Mouse (Mus musculus): ENCODE results near the gene Szt2. TPM values are rescaled to one million over a fixed set of nuclear protein-coding genes. Genes with fewer than 3 reads are reported as not detected.
A peak's percentile ranks its signal among the peaks of the same experiment; 100 is the strongest.

Szt2 gene
- total RNA-seq, 2 experiments from 2014 or later, result 13.3 to 14.1 TPM

GRCm38 (mm10) chr4:118359896-118360720, 49.0 kb downstream of the Szt2 start:
- peak; percentile 60 for ATAC-seq (replicated peaks; ENCODE audit: low FRiP score, poor library complexity, severe bottlenecking)

GRCm38 (mm10) chr4:118359211-118359895, 49.7 kb downstream of the Szt2 start:
- no peak for ATAC-seq (replicated peaks; ENCODE audit: low FRiP score, poor library complexity, severe bottlenecking)

GRCm38 (mm10) chr4:118358159-118358895, 50.7 kb downstream of the Szt2 start:
- no peak for ATAC-seq (replicated peaks; ENCODE audit: low FRiP score, poor library complexity, severe bottlenecking)

GRCm38 (mm10) chr4:118357504-118357903, 51.6 kb downstream of the Szt2 start:
- no peak for ATAC-seq (replicated peaks; ENCODE audit: low FRiP score, poor library complexity, severe bottlenecking)

- ATAC-seq (replicated peaks; ENCODE audit: low FRiP score, poor library complexity, severe bottlenecking), result no peak
Observed at GRCm38 (mm10) chr4:118356738-118357137, 52.3 kb downstream of the Szt2 start.

GRCm38 (mm10) chr4:118354289-118354688, 54.8 kb downstream of the Szt2 start:
- ATAC-seq (replicated peaks; ENCODE audit: low FRiP score, poor library complexity, severe bottlenecking), result no peak

- ATAC-seq (replicated peaks; ENCODE audit: low FRiP score, poor library complexity, severe bottlenecking), result no peak
Observed at GRCm38 (mm10) chr4:118353689-118354088, 55.4 kb downstream of the Szt2 start.

GRCm38 (mm10) chr4:118351828-118352227, 57.2 kb downstream of the Szt2 start:
- ATAC-seq (replicated peaks; ENCODE audit: low FRiP score, poor library complexity, severe bottlenecking), result no peak

GRCm38 (mm10) chr4:118350864-118351263, 58.2 kb downstream of the Szt2 start:
- no peak for ATAC-seq (replicated peaks; ENCODE audit: low FRiP score, poor library complexity, severe bottlenecking)

GRCm38 (mm10) chr4:118347529-118348309, 61.4 kb downstream of the Szt2 start:
- no peak for ATAC-seq (replicated peaks; ENCODE audit: low FRiP score, poor library complexity, severe bottlenecking)

GRCm38 (mm10) chr4:118341447-118341846, 67.6 kb downstream of the Szt2 start:
- ATAC-seq (replicated peaks; ENCODE audit: low FRiP score, poor library complexity, severe bottlenecking), result no peak

GRCm38 (mm10) chr4:118336658-118337057, 72.4 kb downstream of the Szt2 start:
- ATAC-seq (replicated peaks; ENCODE audit: low FRiP score, poor library complexity, severe bottlenecking), result 0 out of 2 replicates have a peak, but pooled peaks have one; percentile 55

- no peak for ATAC-seq (replicated peaks; ENCODE audit: low FRiP score, poor library complexity, severe bottlenecking)
Observed at GRCm38 (mm10) chr4:118335991-118336390, 73.1 kb downstream of the Szt2 start.

- ATAC-seq (replicated peaks; ENCODE audit: low FRiP score, poor library complexity, severe bottlenecking), result no peak
Observed at GRCm38 (mm10) chr4:118331777-118332176, 77.3 kb downstream of the Szt2 start.

- ATAC-seq (replicated peaks; ENCODE audit: low FRiP score, poor library complexity, severe bottlenecking), result no peak
Observed at GRCm38 (mm10) chr4:118326476-118326875, 82.6 kb downstream of the Szt2 start.

GRCm38 (mm10) chr4:118320636-118321035, 88.4 kb downstream of the Szt2 start:
- ATAC-seq (replicated peaks; ENCODE audit: low FRiP score, poor library complexity, severe bottlenecking), result no peak

GRCm38 (mm10) chr4:118319706-118320344, 89.2 kb downstream of the Szt2 start:
- no peak for ATAC-seq (replicated peaks; ENCODE audit: low FRiP score, poor library complexity, severe bottlenecking)

GRCm38 (mm10) chr4:118316662-118317061, 92.4 kb downstream of the Szt2 start:
- no peak for ATAC-seq (replicated peaks; ENCODE audit: low FRiP score, poor library complexity, severe bottlenecking)

- no peak for ATAC-seq (replicated peaks; ENCODE audit: low FRiP score, poor library complexity, severe bottlenecking)
Observed at GRCm38 (mm10) chr4:118315286-118315685, 93.8 kb downstream of the Szt2 start.

Measured in erythroblast, adult 5-6 weeks (primary cell).